Mouse (Mus musculus) midbrain, embryonic 15.5 days (tissue): ENCODE results near the gene Spaca6. TPM values are rescaled to one million over a fixed set of nuclear protein-coding genes. Genes with fewer than 3 reads are reported as not detected.
"Not testable (repeated sequence)": the region's sequence is repeated elsewhere in the genome, so short reads cannot be mapped to it uniquely, and the experiment has no call there.

Source experiments
- ATAC-seq: fragments of 200-750 bp; cut with Nextera tagmentation; replicated peaks from 2 replicates; pipeline ENCODE4 v1.8.0; 2017; ENCODE audit warnings: moderate TSS enrichment
- H3K27ac ChIP-seq: fragments of 300-500 bp; sonication (generic); 2 replicates; pipeline ENCODE4 v1.5.1; 2015; ENCODE audit warnings: mild to moderate bottlenecking, inconsistent platforms
- H3K27me3 ChIP-seq: fragments of 300-500 bp; sonication (generic); replicated peaks from 2 replicates; pipeline ENCODE4 v1.6.1; 2015; ENCODE audit warnings: inconsistent platforms
- H3K36me3 ChIP-seq: fragments of 300-500 bp; sonication (generic); replicated peaks from 2 replicates; pipeline ENCODE4 v1.6.1; 2015; ENCODE audit warnings: inconsistent platforms
- H3K4me1 ChIP-seq: fragments of 300-500 bp; sonication (generic); 2 replicates; pipeline ENCODE4 v1.6.1; 2015; ENCODE audit warnings: inconsistent platforms
- H3K4me2 ChIP-seq: fragments of 300-500 bp; sonication (generic); 2 replicates; pipeline ENCODE4 v1.6.1; 2015; ENCODE audit warnings: inconsistent platforms, mild to moderate bottlenecking, moderate library complexity
- H3K4me3 ChIP-seq: fragments of 300-500 bp; sonication (generic); 2 replicates; pipeline ENCODE4 v1.5.1; 2015; ENCODE audit warnings: mild to moderate bottlenecking, inconsistent platforms
- H3K9ac ChIP-seq: fragments of 300-500 bp; sonication (generic); 2 replicates; pipeline ENCODE4 v1.6.1; 2015; ENCODE audit warnings: mild to moderate bottlenecking, inconsistent platforms
- H3K9me3 ChIP-seq: fragments of 300-500 bp; sonication (generic); 2 replicates; pipeline ENCODE4 v1.6.1; 2016; ENCODE audit warnings: inconsistent platforms
- WGBS: fragments of 180-500 bp; shearing (Covaris S2); methylation state at CpG from one replicate; pipeline ENCODE4 v1.1.7; 2015; ENCODE audit warnings: mixed read lengths; 5-methylcytosine and 5-hydroxymethylcytosine counted together
- polyA plus RNA-seq: library from polyadenylated mRNA; unstranded; fragments of >200 nt; fragmentation: Nextera tagmentation; extraction: Ambion mirVana; gene quantifications from 2 replicates; pipeline ENCODE4 v1.2.1, GENCODE M21; 2015

Gene Spaca6
- polyA plus RNA-seq, 1 experiment from 2014 or later, result 33.3 TPM

GRCm38 (mm10) chr17:17830731-17831130 lies 3.8 kb downstream of the Spaca6 start:
- Histone ChIP-seq H3K4me1 (peaks cover 62% of the 10 kb centered on the region), H3K9me3 (no peaks in the 10 kb centered on the region), H3K9ac (no peak overlapping the region), H3K4me2 (peak overlapping the region; percentile 89), H3K27ac (no peak overlapping the region), H3K4me3 (peak overlapping the region; percentile 98; the same call in 1 of the 2 replicates), H3K27me3 (no peaks in the 10 kb centered on the region), H3K36me3 (peaks cover 6% of the 10 kb centered on the region)
- WGBS, result 81% methylated on average over 7 of the region's 7 CpGs
- ATAC-seq, result no peak

GRCm38 (mm10) chr17:17834896-17835295 lies 7.9 kb downstream of the Spaca6 start:
- H3K4me2 ChIP-seq, result no peak overlapping the region
- peaks cover 6% of the 10 kb centered on the region for H3K36me3 ChIP-seq
- no peak overlapping the region for H3K4me3 ChIP-seq
- H3K4me1 ChIP-seq, result peaks cover 82% of the 10 kb centered on the region
- no peak overlapping the region for H3K27ac ChIP-seq
- ATAC-seq, result no peak
- H3K9ac ChIP-seq, result no peak overlapping the region
- no peaks in the 10 kb centered on the region for H3K9me3 ChIP-seq
- WGBS, result 12% methylated on average over 1 of the region's 1 CpGs
- H3K27me3 ChIP-seq, result no peaks in the 10 kb centered on the region

- Histone ChIP-seq H3K4me2 (no peak overlapping the region), H3K36me3 (peaks cover 6% of the 10 kb centered on the region), H3K4me1 (peaks cover 70% of the 10 kb centered on the region), H3K9me3 (no peaks in the 10 kb centered on the region), H3K4me3 (no peak overlapping the region), H3K9ac (no peak overlapping the region), H3K27me3 (no peaks in the 10 kb centered on the region), H3K27ac (0 out of 2 replicates have a peak overlapping the region, but pooled peaks have one; percentile 2)
- WGBS, result 77% methylated on average over 5 of the region's 5 CpGs
- no peak for ATAC-seq
These were observed 9.1 kb downstream of the Spaca6 start for GRCm38 (mm10) chr17:17836101-17836500.

- Histone ChIP-seq H3K4me2 (peak overlapping the region; percentile 58), H3K4me1 (peaks cover 57% of the 10 kb centered on the region), H3K4me3 (peak overlapping the region; percentile 45), H3K36me3 (peaks cover 2% of the 10 kb centered on the region; the same call in 1 of the 2 replicates), H3K27me3 (no peaks in the 10 kb centered on the region), H3K27ac (peak overlapping the region; percentile 85), H3K9ac (peak overlapping the region; percentile 46), H3K9me3 (no peaks in the 10 kb centered on the region)
- peak; percentile 1; the same call in 1 of the 2 replicates for ATAC-seq
- 6% methylated on average over 13 of the region's 13 CpGs for WGBS
These were observed 10.5 kb downstream of the Spaca6 start for GRCm38 (mm10) chr17:17837426-17837825.

GRCm38 (mm10) chr17:17837919-17838701 lies 11.2 kb downstream of the Spaca6 start:
- whole genome bisulfite sequencing, result under 1% methylated on average over 42 of the region's 43 CpGs
- peak overlapping the region; percentile 49 for H3K9ac ChIP-seq
- peaks cover 51% of the 10 kb centered on the region for H3K4me1 ChIP-seq

GRCm38 (mm10) chr17:17839276-17839675 lies 12.3 kb downstream of the Spaca6 start:
- WGBS, result 93% methylated on average over 2 of the region's 2 CpGs
- no peaks in the 10 kb centered on the region for H3K9me3 ChIP-seq
- peaks cover 39% of the 10 kb centered on the region for H3K4me1 ChIP-seq
- H3K27me3 ChIP-seq, result no peaks in the 10 kb centered on the region
- H3K27ac ChIP-seq, result no peak overlapping the region
- H3K36me3 ChIP-seq, result no peaks in the 10 kb centered on the region
- H3K4me2 ChIP-seq, result peak overlapping the region; percentile 58
- H3K4me3 ChIP-seq, result no peak overlapping the region; the same call in 1 of the 2 replicates
- no peak overlapping the region for H3K9ac ChIP-seq
- no peak for ATAC-seq

More at GRCm38 (mm10) chr17:17837919-17838701, 11.2 kb downstream of the Spaca6 start:
- peaks cover under 1% of the 10 kb centered on the region; the same call in 1 of the 2 replicates for H3K36me3 ChIP-seq
- H3K9me3 ChIP-seq, result no peaks in the 10 kb centered on the region
- H3K4me3 ChIP-seq, result peak overlapping the region; percentile 45
- H3K4me2 ChIP-seq, result peak overlapping the region; percentile 58
- H3K27ac ChIP-seq, result peak overlapping the region; percentile 85
- ATAC-seq, result peak; percentile 97
- no peaks in the 10 kb centered on the region for H3K27me3 ChIP-seq

GRCm38 (mm10) chr17:17840796-17841195 lies 13.8 kb downstream of the Spaca6 start:
- Histone ChIP-seq H3K4me1 (peaks cover 27% of the 10 kb centered on the region), H3K4me3 (no peak overlapping the region), H3K27me3 (no peaks in the 10 kb centered on the region), H3K4me2 (no peak overlapping the region), H3K27ac (no peak overlapping the region), H3K36me3 (no peaks in the 10 kb centered on the region), H3K9me3 (no peaks in the 10 kb centered on the region), H3K9ac (no peak overlapping the region)
- ATAC-seq, result no peak
- WGBS, result 87% methylated on average over 7 of the region's 7 CpGs

- peak; percentile 52 for ATAC-seq
- Histone ChIP-seq H3K9ac (no peak overlapping the region), H3K36me3 (no peaks in the 10 kb centered on the region), H3K9me3 (no peaks in the 10 kb centered on the region), H3K4me2 (no peak overlapping the region), H3K4me3 (no peak overlapping the region), H3K27ac (no peak overlapping the region), H3K4me1 (peaks cover 10% of the 10 kb centered on the region), H3K27me3 (no peaks in the 10 kb centered on the region)
- WGBS, result 77% methylated on average over 27 of the region's 27 CpGs
These were observed 16.7 kb downstream of the Spaca6 start for GRCm38 (mm10) chr17:17843534-17844261.

- not testable (repeated sequence) for H3K9ac ChIP-seq, H3K27me3 ChIP-seq, H3K36me3 ChIP-seq, ATAC-seq, H3K4me1 ChIP-seq, H3K4me3 ChIP-seq, H3K4me2 ChIP-seq, H3K27ac ChIP-seq, H3K9me3 ChIP-seq
- WGBS, result 90% methylated on average over 3 of the region's 3 CpGs
These were observed 17.6 kb downstream of the Spaca6 start for GRCm38 (mm10) chr17:17844606-17845005.

GRCm38 (mm10) chr17:17845187-17846027 lies 18.4 kb downstream of the Spaca6 start:
- Histone ChIP-seq H3K4me1 (no peaks in the 10 kb centered on the region), H3K27ac (no peak overlapping the region), H3K9me3 (no peaks in the 10 kb centered on the region), H3K4me2 (no peak overlapping the region), H3K4me3 (no peak overlapping the region), H3K36me3 (no peaks in the 10 kb centered on the region), H3K27me3 (no peaks in the 10 kb centered on the region), H3K9ac (no peak overlapping the region)
- ATAC-seq, result no peak
- 71% methylated on average over 10 of the region's 10 CpGs for WGBS

GRCm38 (mm10) chr17:17848988-17849387 lies 22.0 kb downstream of the Spaca6 start:
- H3K36me3 ChIP-seq, result no peaks in the 10 kb centered on the region
- no peaks in the 10 kb centered on the region for H3K9me3 ChIP-seq
- H3K4me3 ChIP-seq, result no peak overlapping the region
- WGBS, result 79% methylated on average over 2 of the region's 2 CpGs
- H3K4me2 ChIP-seq, result no peak overlapping the region
- no peak for ATAC-seq
- H3K9ac ChIP-seq, result no peak overlapping the region
- no peaks in the 10 kb centered on the region for H3K27me3 ChIP-seq
- no peak overlapping the region for H3K27ac ChIP-seq
- no peaks in the 10 kb centered on the region for H3K4me1 ChIP-seq
